Mouse (Mus musculus): ENCODE results near the gene Tsc2. TPM values are rescaled to one million over a fixed set of nuclear protein-coding genes. Genes with fewer than 3 reads are reported as not detected.

Gene Tsc2
- polyA plus RNA-seq, 1 experiment from 2014 or later, result 25.8 TPM

GRCm38 (mm10) chr17:24548921-24549617, 83.4 kb downstream of the Tsc2 start:
- H3K27me3 ChIP-seq (replicated peaks; ENCODE audit: control insufficient read depth, insufficient read depth, low read length), result no peaks in the 10 kb centered on the region
- no peaks in the 10 kb centered on the region for H3K9me3 ChIP-seq (ENCODE audit: control insufficient read depth)
- TF ChIP-seq CTCF (IDR thresholded peaks at IDR 0.05; ENCODE audit: low read depth), result no peak
- 2% methylated on average over 23 of the region's 23 CpGs for WGBS
- H3K4me2 ChIP-seq (replicated peaks; ENCODE audit: low read depth), result peak overlapping the region; percentile 92
- ATAC-seq, result peak; percentile 11
- H3K9ac ChIP-seq (ENCODE audit: low read depth, low read length), result peak overlapping the region; percentile 40; the same call in 1 of the 2 replicates
- H3K4me3 ChIP-seq (ENCODE audit: low read depth, low read length), result peak overlapping the region; percentile 71
- peak overlapping the region; percentile 76 for H3K27ac ChIP-seq (ENCODE audit: low read depth, low read length)
- H3K36me3 ChIP-seq (ENCODE audit: control insufficient read depth, insufficient read depth), result no peaks in the 10 kb centered on the region
- H3K4me1 ChIP-seq (replicated peaks; ENCODE audit: control insufficient read depth, insufficient read depth, low read length), result peaks cover 4% of the 10 kb centered on the region; the same call in 1 of the 2 replicates

GRCm38 (mm10) chr17:24548435-24548834, 84.0 kb downstream of the Tsc2 start:
- H3K36me3 ChIP-seq (ENCODE audit: control insufficient read depth, insufficient read depth), result no peaks in the 10 kb centered on the region
- no peaks in the 10 kb centered on the region for H3K27me3 ChIP-seq (replicated peaks; ENCODE audit: control insufficient read depth, insufficient read depth, low read length)
- peak overlapping the region; percentile 71 for H3K4me3 ChIP-seq (ENCODE audit: low read depth, low read length)
- no peaks in the 10 kb centered on the region for H3K9me3 ChIP-seq (ENCODE audit: control insufficient read depth)
- H3K9ac ChIP-seq (ENCODE audit: low read depth, low read length), result no peak overlapping the region
- no peak for ATAC-seq
- TF ChIP-seq CTCF (IDR thresholded peaks at IDR 0.05; ENCODE audit: low read depth), result no peak
- WGBS, result 19% methylated on average over 9 of the region's 9 CpGs
- H3K4me1 ChIP-seq (replicated peaks; ENCODE audit: control insufficient read depth, insufficient read depth, low read length), result peaks cover 4% of the 10 kb centered on the region; the same call in 1 of the 2 replicates
- H3K27ac ChIP-seq (ENCODE audit: low read depth, low read length), result peak overlapping the region; percentile 76; the same call in 1 of the 2 replicates
- peak overlapping the region; percentile 92 for H3K4me2 ChIP-seq (replicated peaks; ENCODE audit: low read depth)

- Histone ChIP-seq H3K4me3 (ENCODE audit: low read depth, low read length) (no peak overlapping the region), H3K9me3 (ENCODE audit: control insufficient read depth) (no peaks in the 10 kb centered on the region), H3K27me3 (replicated peaks; ENCODE audit: control insufficient read depth, insufficient read depth, low read length) (no peaks in the 10 kb centered on the region), H3K36me3 (ENCODE audit: control insufficient read depth, insufficient read depth) (no peaks in the 10 kb centered on the region), H3K4me2 (replicated peaks; ENCODE audit: low read depth) (no peak overlapping the region), H3K4me1 (replicated peaks; ENCODE audit: control insufficient read depth, insufficient read depth, low read length) (peaks cover 4% of the 10 kb centered on the region; the same call in 1 of the 2 replicates), H3K9ac (ENCODE audit: low read depth, low read length) (no peak overlapping the region), H3K27ac (ENCODE audit: low read depth, low read length) (peak overlapping the region; percentile 9; the same call in 1 of the 2 replicates)
- no peak for ATAC-seq
- no peak for TF ChIP-seq CTCF (IDR thresholded peaks at IDR 0.05; ENCODE audit: low read depth)
- 34% methylated on average over 3 of the region's 3 CpGs for WGBS
Observed at GRCm38 (mm10) chr17:24546234-24546633, 86.2 kb downstream of the Tsc2 start.

Small RNA genes lying within 50 kb of the gene (microRNA-seq; reads per million reads assigned to microRNA genes)
- not detected for gene Gm24589

Other genes starting within 250 kb of the Tsc2 start
- 111 and 114 TPM in 2 replicates for gene Rnps1, start 218.1 kb downstream of the Tsc2 start, polyA plus RNA-seq (2015; fragmentation: Nextera tagmentation; extraction: Ambion mirVana)
- gene Eci1, start 206.0 kb downstream of the Tsc2 start, polyA plus RNA-seq (2015; fragmentation: Nextera tagmentation; extraction: Ambion mirVana), result 96.4 and 106 TPM in 2 replicates
- gene Dnase1l2, start 189.5 kb downstream of the Tsc2 start, polyA plus RNA-seq (2015; fragmentation: Nextera tagmentation; extraction: Ambion mirVana), result 0.73 and 0.80 TPM in 2 replicates
- 5.0 and 5.2 TPM in 2 replicates for gene E4f1, start 162.3 kb downstream of the Tsc2 start, polyA plus RNA-seq (2015; fragmentation: Nextera tagmentation; extraction: Ambion mirVana)
- gene Pgp, start 162.2 kb downstream of the Tsc2 start, polyA plus RNA-seq (2015; fragmentation: Nextera tagmentation; extraction: Ambion mirVana), result 64.5 and 69.4 TPM in 2 replicates
- not detected in 2 replicates for gene Bricd5, start 158.7 kb downstream of the Tsc2 start, polyA plus RNA-seq (2015; fragmentation: Nextera tagmentation; extraction: Ambion mirVana)
- 11.9 and 12.9 TPM in 2 replicates for gene Mlst8, start 153.6 kb downstream of the Tsc2 start, polyA plus RNA-seq (2015; fragmentation: Nextera tagmentation; extraction: Ambion mirVana)
- gene Caskin1, start 144.0 kb downstream of the Tsc2 start, polyA plus RNA-seq (2015; fragmentation: Nextera tagmentation; extraction: Ambion mirVana), result 0.69 and 0.78 TPM in 2 replicates
- gene Traf7, start 104.7 kb downstream of the Tsc2 start, polyA plus RNA-seq (2015; fragmentation: Nextera tagmentation; extraction: Ambion mirVana), result 39.7 and 41.2 TPM in 2 replicates
- gene Rab26, start 98.4 kb downstream of the Tsc2 start, polyA plus RNA-seq (2015; fragmentation: Nextera tagmentation; extraction: Ambion mirVana), result 0.31 and 0.63 TPM in 2 replicates
- 5.4 and 8.3 TPM in 2 replicates for gene Pkd1, start 82.8 kb downstream of the Tsc2 start, polyA plus RNA-seq (2015; fragmentation: Nextera tagmentation; extraction: Ambion mirVana)
- gene Nthl1, start 50 bp upstream of the Tsc2 start, polyA plus RNA-seq (2015; fragmentation: Nextera tagmentation; extraction: Ambion mirVana), result 5.0 and 5.5 TPM in 2 replicates
- 26.5 and 30.1 TPM in 2 replicates for gene Slc9a3r2, start 17.7 kb upstream of the Tsc2 start, polyA plus RNA-seq (2015; fragmentation: Nextera tagmentation; extraction: Ambion mirVana)
- 0.20 TPM in 1 of 2 replicates, not detected in the other for gene Npw, start 25.8 kb upstream of the Tsc2 start, polyA plus RNA-seq (2015; fragmentation: Nextera tagmentation; extraction: Ambion mirVana)
- gene Zfp598, start 37.1 kb upstream of the Tsc2 start, polyA plus RNA-seq (2015; fragmentation: Nextera tagmentation; extraction: Ambion mirVana), result 13.4 and 13.5 TPM in 2 replicates
- 6.0 and 6.2 TPM in 2 replicates for gene Syngr3, start 57.3 kb upstream of the Tsc2 start, polyA plus RNA-seq (2015; fragmentation: Nextera tagmentation; extraction: Ambion mirVana)
- 42.0 and 42.2 TPM in 2 replicates for gene Gfer, start 63.5 kb upstream of the Tsc2 start, polyA plus RNA-seq (2015; fragmentation: Nextera tagmentation; extraction: Ambion mirVana)
- gene Noxo1, start 63.6 kb upstream of the Tsc2 start, polyA plus RNA-seq (2015; fragmentation: Nextera tagmentation; extraction: Ambion mirVana), result 32.4 and 38.0 TPM in 2 replicates
- gene Tbl3, start 75.0 kb upstream of the Tsc2 start, polyA plus RNA-seq (2015; fragmentation: Nextera tagmentation; extraction: Ambion mirVana), result 23.8 and 25.2 TPM in 2 replicates
- gene Rnf151, start 85.4 kb upstream of the Tsc2 start, polyA plus RNA-seq (2015; fragmentation: Nextera tagmentation; extraction: Ambion mirVana), result not detected in 2 replicates
- 757 and 776 TPM in 2 replicates for gene Rps2, start 85.5 kb upstream of the Tsc2 start, polyA plus RNA-seq (2015; fragmentation: Nextera tagmentation; extraction: Ambion mirVana)
- 406 and 413 TPM in 2 replicates for gene Ndufb10, start 91.8 kb upstream of the Tsc2 start, polyA plus RNA-seq (2015; fragmentation: Nextera tagmentation; extraction: Ambion mirVana)
- gene Rpl3l, start 95.2 kb upstream of the Tsc2 start, polyA plus RNA-seq (2015; fragmentation: Nextera tagmentation; extraction: Ambion mirVana), result 0.27 TPM in 1 of 2 replicates, not detected in the other
- 47.4 and 47.8 TPM in 2 replicates for gene Msrb1, start 104.0 kb upstream of the Tsc2 start, polyA plus RNA-seq (2015; fragmentation: Nextera tagmentation; extraction: Ambion mirVana)
- 0.25 and 0.47 TPM in 2 replicates for gene Hs3st6, start 120.4 kb upstream of the Tsc2 start, polyA plus RNA-seq (2015; fragmentation: Nextera tagmentation; extraction: Ambion mirVana)
- 0.08 and 0.10 TPM in 2 replicates for gene Meiob, start 171.7 kb upstream of the Tsc2 start, polyA plus RNA-seq (2015; fragmentation: Nextera tagmentation; extraction: Ambion mirVana)
- gene Hagh, start 207.5 kb upstream of the Tsc2 start, polyA plus RNA-seq (2015; fragmentation: Nextera tagmentation; extraction: Ambion mirVana), result 104 and 105 TPM in 2 replicates
- gene Fahd1, start 217.7 kb upstream of the Tsc2 start, polyA plus RNA-seq (2015; fragmentation: Nextera tagmentation; extraction: Ambion mirVana), result 165 and 195 TPM in 2 replicates
- 17.2 and 18.3 TPM in 2 replicates for gene Igfals, start 233.4 kb upstream of the Tsc2 start, polyA plus RNA-seq (2015; fragmentation: Nextera tagmentation; extraction: Ambion mirVana)